Mouse (Mus musculus): ENCODE measurements around the gene Tmprss7.
A peak's percentile ranks its signal among the peaks of the same experiment; 100 is the strongest.

The Tmprss7 gene

DNA sequence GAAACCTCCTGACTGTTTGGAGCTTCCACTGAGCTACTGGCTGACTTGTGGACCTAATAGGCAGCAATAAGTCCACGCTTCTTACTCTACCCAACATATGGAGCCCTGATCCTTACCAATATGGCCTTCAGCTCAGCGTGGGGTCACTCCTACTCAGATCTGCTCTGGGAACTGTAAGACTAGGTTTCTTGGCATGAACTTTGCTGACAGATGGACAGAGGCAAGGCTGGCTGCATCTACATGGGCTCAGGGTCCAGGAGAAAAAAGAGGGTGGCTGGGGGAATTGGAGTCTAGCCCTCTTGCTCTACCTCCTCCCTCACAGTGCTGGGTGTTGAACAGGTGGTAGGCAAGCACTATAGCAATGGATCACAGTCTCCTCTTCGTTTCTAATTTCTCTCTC, 6.6 kb downstream of the Tmprss7 start:
- DNase-seq (ENCODE audit: low read depth, low spot score): no peak

DNA sequence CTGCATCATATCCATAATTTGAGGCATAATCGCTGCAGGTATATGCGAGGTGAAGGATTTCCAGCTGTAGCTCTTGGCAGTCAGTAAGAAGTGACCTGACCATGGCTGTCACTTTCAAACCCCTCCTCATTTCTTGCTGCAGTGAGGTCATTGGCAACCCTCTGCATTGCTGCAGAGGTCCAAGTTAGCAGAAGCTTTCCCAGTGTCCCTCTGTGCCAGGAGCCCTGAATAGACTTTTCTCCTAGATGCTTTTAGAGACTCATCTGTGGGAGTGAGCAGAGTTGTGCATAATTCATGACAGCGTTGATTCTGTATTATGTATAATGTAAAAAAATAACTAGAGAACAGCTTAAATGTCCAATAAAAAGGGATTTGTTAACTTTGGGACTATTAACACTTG, 8.2 kb downstream of the Tmprss7 start:
- no peak for DNase-seq (ENCODE audit: low read depth, low spot score)

DNA sequence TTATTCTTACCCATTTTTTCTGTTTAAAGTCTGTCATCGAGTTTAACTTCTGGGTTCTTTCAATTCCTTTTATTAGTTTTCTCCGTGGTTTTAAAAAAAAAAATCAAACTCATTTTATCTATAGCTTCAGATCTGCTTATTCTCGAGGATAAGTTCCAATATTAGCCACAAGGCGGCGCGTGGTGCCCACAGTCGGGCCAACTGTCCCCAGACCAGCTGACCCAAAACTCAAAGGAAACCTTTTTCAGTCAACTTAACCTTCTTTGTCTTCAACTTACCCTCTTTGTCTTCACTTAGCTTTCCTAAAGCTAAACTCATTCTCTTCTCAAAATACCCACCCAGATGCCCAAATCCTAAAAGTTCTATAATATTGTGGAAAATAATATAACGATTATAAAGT, 8.6 kb downstream of the Tmprss7 start:
- no peak for DNase-seq (ENCODE audit: low read depth, low spot score)

DNA sequence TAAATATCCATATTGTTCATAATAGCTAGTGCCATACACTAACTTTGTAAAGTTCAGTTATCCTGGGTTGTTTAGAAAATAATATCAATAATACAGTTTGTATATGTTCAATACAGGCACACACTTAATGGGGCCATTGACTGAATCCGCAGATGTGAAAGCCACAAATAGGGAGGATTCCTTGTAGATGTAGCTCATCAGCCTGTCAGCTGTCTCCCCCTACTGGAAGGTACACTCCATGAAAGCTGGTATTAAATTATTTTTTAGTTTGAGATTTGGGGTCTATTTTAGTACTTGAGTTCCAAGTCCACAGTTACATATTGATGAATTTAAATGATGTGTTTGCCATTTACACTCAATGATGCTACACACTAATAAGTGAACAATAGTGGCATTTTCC, 17.0 kb downstream of the Tmprss7 start:
- no peak for DNase-seq (ENCODE audit: low read depth, low spot score)

DNA sequence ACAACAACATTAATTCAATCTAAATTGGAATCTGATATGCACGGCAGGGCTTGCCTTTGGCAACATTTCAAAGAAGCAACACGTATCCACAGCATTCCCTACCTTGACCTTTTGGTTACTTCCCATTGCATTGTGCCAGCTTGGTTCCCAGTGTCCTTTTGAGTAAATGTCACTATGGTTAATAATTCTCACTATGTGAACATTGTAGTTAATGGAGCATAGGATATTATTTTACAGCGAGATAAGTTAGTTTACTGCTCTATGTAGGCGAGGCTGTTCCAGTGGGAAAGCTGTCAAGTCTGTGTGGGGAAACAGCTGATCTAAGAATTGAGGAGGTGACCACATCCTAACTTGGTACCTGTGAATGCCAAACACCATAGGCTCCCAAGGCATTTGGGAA, 23.5 kb downstream of the Tmprss7 start:
- DNase-seq (ENCODE audit: low read depth, low spot score): no peak

DNA sequence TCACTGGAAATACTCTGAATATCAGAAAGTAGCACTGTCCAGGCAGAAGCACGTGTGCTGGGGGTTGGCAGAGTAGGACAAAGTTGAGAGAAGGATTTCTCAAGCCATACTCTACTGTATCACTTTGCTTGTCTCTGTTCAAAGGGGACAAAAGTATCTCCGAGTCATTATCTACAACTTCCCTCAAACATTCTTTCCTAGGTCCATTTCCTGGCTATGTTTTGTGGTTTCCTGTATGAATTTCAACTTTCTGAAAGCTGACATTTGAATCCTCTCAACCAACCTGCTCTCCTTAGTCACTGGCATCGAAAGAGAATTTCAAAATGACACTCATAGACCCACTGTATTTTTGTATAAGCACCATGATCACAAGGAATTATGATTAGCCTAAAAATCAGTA, 25.3 kb downstream of the Tmprss7 start:
- DNase-seq (ENCODE audit: low read depth, low spot score): no peak

DNA sequence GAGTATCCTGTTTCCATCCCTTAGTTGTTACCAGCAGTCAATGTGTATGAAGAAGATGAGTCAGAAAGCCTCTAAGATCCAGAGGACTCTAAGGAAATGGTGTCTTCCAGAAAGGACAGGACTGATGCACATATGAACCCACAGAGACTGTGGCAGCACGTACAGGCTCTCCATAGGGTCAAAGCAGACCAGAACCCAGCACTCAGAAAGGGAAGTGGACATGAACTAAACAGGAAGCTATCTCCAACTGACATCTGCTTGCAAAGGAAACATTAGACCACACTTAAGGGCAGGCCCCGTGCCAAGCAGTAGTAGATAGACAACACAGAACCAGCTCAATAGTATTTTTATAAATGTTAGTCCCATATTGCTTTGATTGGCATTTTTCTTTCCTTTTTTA, 27.3 kb downstream of the Tmprss7 start:
- DNase-seq (ENCODE audit: low read depth, low spot score): no peak

DNA sequence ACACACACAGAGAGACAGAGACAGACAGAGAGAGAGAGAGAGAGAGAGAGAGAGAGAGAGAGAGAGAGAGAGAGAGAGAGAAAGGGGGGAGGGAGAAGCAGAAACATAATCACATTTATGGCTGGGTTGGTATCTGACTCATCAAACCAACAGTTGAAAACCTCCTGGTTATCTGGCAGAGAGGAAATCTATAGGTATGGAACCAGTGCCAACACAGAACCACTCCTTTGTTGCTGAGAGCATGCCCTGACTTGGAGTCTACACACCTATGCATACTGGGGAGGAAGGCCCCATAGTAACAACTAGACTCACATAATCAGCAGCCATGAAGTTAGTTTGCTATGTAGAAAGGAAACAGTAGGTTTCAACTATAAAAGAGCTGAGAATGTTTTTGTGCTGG, 31.1 kb downstream of the Tmprss7 start:
- no peak for DNase-seq (ENCODE audit: low read depth, low spot score)

DNA sequence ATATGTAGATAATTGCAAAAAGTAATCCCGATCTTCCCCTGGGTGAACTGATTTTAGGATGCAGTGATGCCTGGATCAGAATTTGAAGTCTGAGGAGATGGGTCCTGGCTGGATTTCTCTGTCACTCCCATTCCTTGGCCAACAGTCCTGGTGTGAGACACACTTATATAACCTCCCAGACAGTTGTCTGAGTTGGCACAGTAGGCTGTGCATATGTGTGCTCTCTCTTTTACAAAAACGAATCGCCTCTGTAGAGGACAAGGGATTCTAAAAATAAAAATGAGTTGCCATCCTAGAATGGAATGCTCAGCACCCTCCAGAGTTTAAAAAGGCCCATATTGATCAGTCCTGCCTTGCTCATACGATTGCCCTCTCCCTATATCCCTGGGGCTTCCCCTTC, 33.9 kb downstream of the Tmprss7 start:
- DNase-seq (ENCODE audit: low read depth, low spot score): no peak

DNA sequence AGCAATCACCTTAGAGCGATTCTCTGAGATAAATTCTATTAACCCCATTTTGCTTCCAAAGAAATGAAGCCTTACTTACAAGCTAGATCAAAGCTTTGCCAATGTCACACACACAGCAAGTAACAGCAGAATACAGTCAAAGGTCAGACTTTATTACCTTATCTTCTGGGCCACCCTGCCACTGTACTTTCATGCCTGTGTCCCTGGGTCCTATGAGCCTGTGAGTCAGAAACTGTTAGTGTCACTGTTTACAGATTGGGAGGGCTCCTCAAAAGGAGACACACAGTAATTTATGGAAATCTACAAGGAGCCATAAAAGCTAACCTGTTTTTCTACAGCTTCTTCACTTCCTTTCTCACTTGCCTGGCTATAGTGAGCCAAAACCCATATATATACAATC, 35.2 kb downstream of the Tmprss7 start:
- DNase-seq (ENCODE audit: low read depth, low spot score): no peak

DNA sequence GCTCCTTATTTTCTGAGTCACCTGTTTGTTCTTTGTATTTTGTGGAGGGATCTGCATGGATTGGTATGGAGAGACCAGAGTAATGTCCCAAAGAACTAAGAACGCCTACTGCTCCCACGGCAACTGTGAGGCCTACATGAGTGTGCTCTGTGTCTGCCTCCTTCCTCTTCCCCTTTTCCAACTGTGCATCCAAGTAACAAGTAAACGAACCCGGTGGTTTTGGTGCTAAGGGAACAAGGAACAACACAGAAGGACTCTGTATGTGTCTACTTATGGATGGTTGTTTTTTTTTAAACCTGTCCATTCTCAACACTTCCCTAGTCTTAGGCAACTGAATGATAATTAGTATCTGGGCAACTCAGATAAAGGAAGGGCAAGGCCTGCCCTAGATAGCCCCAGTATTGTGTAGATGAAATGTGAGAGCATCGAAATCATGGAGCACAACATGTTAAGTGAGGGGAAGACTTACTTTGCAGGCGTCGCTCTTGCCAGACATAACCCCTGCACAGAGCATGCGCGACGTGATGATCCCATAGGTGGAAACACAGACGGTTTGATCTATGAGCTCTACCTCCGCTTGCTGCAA, 35.8 kb downstream of the Tmprss7 start:
- no peak for DNase-seq (ENCODE audit: low read depth, low spot score)

DNA sequence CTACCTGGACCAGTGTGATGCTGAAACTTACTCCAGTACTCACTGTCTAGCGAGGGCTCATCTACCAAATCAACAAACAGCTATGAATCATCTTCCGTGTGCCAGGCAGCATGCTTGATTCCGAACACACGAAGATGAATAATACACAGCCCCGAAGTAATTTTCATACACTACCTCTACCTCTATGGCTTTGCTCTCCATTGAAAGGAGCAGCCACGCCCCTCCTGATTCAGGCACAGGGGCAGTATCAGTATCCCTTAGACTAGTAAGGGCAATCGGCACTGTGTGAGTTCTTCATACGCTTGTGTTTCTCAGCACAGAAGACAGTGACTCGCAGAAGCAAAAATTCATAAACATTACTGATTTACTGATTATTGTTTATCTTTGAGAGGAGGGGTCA, 39.0 kb downstream of the Tmprss7 start:
- DNase-seq (ENCODE audit: low read depth, low spot score): no peak

DNA sequence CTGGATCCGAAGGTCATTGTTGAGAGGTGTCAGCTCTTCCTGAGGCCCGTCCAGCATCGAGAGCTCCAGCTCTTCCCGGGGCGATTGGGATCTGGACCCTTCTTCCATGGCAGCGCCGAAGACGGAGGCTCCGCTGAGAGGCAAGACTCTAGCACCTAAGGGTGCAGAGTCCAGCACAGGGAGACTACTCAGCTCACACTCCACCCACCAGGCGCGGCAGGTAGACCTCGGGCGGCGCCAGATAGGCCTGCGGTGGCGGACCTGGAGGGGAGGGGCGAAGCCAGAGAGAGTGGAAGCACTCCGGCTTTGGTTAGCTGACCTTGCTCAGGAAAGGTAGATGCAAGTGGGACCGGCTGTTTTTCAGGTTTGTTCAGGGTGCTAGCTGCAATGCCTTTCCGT, 39.5 kb downstream of the Tmprss7 start, which contains the start of gene BC016579:
Gene BC016579, minus strand, starts transcription at position 135 of the 399 bp plus-strand sequence.
- DNase-seq (ENCODE audit: low read depth, low spot score): no peak

DNA sequence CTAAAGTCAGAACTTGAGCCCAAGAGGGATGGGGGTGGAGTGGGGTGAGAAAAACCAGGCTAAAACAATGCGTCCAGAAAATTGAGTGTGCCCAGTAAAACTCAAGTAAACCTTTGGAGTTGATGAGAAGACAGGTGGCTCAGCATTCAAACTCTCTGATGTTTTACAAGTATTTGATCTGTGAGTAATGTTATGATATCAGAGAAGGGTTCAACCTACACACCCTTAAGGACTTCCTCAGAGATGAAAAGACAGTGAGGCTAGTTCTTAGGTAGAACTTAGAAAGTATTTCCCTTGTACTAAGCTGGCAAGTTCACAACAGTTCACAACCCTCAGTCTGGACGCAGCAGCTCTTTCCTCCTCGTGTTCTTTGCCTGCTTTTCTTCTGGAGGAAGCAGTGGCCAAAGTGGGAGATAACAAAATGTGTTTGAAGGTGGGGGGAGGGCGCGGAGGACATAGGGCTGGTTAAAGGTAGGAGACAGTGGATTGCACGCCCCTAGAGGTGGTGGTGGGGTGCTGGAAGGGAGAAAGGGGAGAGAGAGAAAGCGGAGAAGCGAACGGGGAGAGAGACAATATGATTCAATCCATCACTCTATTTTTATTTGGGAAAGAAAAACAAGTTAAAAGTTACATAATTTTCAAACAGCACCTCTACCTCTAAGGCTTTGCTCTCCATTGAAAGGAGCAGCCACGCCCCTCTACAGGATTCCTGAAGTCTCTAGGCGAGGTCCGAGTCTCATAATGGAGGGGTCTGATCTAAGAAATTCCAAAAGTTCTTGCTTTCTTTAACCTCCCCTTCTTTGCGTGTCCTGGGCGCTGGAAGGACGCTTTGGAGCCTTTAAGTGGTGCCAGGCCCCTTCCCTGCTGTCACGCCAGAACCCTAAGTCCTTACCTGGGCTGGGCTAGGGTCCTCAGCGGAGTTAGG, 40.2 kb downstream of the Tmprss7 start:
- no peak for DNase-seq (ENCODE audit: low read depth, low spot score)

DNA sequence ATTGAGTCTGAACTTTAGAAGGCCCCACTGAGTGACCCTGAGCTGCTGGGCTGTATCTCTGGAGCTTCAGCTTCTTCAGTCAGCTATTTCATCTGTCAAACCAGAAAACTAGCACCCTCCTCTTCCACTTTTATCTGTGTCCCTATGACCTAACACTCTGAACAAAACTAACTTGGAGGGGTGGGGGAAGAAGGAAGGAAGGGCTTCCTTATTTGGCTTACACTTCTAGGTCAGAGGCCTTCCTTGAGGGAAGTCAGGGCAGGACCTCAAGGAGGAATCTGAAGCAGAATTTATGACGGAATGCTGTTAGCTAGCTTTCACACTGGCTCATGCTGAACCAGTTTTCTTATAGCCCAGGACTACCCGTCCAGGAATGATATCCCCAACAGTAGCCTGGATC, 42.0 kb downstream of the Tmprss7 start:
- no peak for DNase-seq (ENCODE audit: low read depth, low spot score)

DNA sequence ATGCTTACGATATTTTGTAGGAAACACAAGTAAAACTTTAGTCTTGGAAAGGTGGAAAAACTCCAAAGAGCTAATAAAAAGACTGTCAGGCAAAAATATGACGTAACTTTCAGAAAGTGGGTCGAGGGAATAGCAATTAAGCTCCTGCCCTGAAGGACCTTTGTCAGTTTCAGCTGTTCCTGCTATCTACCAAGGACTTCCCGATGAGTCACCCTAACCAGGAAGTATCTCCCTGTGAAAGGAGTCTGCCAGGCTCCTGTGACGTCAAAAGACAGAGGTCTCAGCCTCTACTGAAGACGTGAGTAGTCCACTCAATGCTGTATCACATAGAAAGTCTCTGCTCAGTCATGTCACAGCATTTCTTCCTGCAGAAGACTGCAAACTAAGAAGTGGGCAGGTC, 49.1 kb downstream of the Tmprss7 start:
- no peak for DNase-seq (ENCODE audit: low read depth, low spot score)

DNA sequence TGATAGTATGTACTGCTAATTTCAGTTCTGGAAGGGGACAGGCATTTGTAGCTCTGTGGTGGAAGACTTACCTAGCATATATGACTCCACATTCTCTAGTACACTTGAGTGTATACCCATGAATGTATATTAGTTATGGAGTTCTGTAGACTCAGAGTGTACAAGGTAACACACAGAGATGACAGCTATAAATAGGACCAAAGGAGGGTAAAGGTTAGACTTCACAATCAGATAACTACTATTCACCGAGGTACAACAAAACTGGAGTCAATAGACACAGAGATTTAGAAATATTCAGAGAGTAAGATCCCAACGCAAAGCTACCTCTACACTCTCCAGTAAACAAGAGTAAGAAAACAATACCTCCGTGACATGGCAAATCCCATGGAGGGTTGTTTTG, 49.5 kb downstream of the Tmprss7 start:
- no peak for DNase-seq (ENCODE audit: low read depth, low spot score)

DNA sequence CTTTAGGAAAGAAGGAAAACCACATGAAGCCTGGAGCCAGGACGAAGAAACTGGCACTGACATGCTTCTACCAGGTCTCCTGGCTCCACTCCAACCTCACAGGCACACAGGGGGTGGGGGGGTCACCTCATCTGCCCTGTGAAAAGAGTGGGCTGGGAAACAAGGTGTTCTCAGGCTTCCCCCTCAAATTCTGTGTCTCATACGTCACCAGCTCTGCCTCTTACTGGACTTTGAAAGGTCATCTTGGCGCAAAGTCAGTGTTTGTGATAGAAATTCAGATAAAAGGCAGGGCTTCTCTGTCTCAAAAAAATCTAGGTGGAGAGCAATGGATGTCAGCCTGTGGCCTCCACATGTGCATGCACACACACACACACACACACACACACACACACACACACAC, 52.2 kb downstream of the Tmprss7 start:
- no peak for DNase-seq (ENCODE audit: low read depth, low spot score)

DNA sequence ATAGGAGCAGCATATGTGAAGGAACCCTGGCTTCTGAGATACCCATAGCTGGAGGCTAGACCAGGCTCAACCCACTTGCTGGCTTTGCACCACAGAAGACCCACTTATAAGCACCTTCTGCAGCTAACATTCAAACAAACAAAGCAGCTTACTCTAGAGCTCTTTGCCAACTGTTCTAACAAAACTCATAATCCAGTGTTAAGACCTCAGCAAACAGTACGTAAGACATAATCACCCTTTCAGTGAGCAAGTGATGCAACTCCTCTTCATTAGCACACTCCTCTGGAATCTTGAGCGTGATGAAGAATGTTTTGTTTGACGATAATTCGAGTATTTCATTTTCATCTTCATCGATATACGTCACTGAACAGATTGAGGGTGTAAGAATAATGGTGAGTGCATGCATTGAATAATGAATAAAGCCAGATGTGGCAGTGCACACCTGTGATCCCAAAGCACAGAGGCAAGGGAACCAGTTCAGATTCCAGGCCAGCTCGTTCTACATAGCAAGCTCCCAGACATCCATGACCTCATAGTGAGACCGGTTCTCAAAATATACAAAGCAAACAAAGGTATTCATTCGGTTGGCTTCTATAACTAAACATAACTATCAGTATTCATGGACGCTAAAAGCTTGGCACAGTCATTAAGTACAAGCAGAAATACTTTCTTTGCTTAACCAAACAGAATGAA, 53.2 kb downstream of the Tmprss7 start:
- DNase-seq (ENCODE audit: low read depth, low spot score): no peak

DNA sequence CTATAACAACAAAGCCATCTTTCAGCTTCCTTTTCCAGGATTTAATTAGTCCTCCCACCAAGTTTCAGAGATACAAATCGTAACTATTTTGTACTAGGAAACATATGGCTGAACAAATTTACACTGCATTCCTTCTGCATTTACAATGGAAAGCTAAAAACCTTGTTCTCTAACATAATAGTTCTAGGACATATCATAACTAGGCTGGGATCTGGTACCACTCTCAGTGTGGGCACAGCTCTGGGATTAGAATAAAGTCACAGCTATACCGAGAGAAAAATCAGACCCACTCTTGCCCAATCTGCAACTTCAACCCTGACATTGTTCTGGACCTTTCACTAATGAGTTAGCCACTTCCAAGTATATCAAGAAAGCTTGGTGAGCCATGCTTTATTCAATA, 57.6 kb downstream of the Tmprss7 start:
- DNase-seq (ENCODE audit: low read depth, low spot score): no peak

DNA sequence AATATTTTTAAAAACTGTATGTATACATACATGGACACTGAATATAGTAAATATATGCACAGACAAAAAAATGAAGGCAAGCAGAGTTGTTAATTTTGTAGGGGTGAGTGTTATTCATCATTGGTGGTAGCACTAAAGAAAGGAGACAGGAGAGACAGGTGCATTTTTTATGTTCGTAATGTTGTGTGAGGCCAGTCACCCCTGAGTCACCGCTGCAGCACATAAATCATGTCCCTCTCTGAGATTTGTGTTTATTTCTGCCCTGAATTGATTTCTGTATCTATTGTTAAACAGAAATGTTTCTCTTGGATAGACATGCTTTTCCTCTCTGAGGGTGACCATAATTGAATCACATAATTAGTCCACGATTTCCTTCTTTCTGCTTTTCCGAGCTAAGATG, 61.0 kb downstream of the Tmprss7 start:
- DNase-seq (ENCODE audit: low read depth, low spot score): no peak

DNA sequence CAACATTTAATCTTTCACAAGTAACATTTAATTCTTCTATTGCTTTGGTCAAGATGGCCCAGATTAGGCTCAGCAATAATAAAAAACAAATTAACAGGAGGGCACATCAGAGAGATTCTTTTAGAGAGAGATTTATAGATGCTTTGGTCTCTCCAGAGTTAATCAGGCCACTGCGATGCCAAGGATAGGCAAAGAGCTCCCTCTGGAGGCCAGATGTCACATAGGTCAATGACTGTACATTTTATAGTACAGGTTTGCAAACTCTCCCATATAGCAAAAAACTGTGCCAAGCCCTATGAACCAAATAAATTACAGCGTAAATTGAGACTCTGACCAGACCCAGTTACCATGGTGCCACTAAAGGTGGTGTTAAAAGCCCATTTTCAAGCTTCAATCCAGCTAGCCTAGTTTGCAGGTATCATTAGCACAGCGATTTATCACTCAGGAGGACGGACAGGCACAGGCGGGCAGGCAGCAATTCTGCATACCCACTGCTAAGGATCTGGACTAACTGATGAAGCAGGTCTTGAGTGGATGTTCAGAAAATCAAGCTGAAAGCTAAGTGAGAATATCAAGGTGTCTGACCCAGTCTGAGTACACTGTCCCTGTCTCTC, 63.0 kb downstream of the Tmprss7 start:
- peak; percentile 34 for DNase-seq (ENCODE audit: low read depth, low spot score)

Measured in brain, embryonic 18.5 days (tissue).